Mouse (Mus musculus) megakaryocyte, embryonic 14.5 days (primary cell): ENCODE measurements around the gene Gm49383.

Experiments used
- FLI1 ChIP-seq: IDR thresholded peaks from 2 replicates; pipeline ENCODE4 v1.6.1; 2012; ENCODE audit warnings: low read length, inconsistent platforms, mixed read lengths
- GATA1 ChIP-seq: IDR thresholded peaks from 3 replicates; pipeline ENCODE4 v1.6.1; 2012; ENCODE audit warnings: mixed read lengths, low read length, inconsistent platforms, borderline replicate concordance

GRCm38 (mm10) chr12:69147166-69147735 lies 49.7 kb downstream of the Gm49383 start:
- TF ChIP-seq GATA1 = no peak
- TF ChIP-seq FLI1 = no peak
